Mouse (Mus musculus): ENCODE data around the gene Mfsd6l.

The Mfsd6l gene

GRCm38 (mm10) chr11:68555918-68556584 lies at the start of gene Mfsd6l:
TSS of gene Mfsd6l (plus strand) at chr11:68556186.
- peak; percentile 86 to 91 for DNase-seq

GRCm38 (mm10) chr11:68507246-68507645 lies 48.7 kb upstream of the Mfsd6l start:
- DNase-seq = no peak

- no peak for DNase-seq
Observed at GRCm38 (mm10) chr11:68508619-68509018, 47.4 kb upstream of the Mfsd6l start.

- no peak for DNase-seq
Observed at GRCm38 (mm10) chr11:68509194-68509593, 46.8 kb upstream of the Mfsd6l start.

GRCm38 (mm10) chr11:68513969-68514368 lies 42.0 kb upstream of the Mfsd6l start:
- DNase-seq = no peak

- DNase-seq = no peak
Observed at GRCm38 (mm10) chr11:68519362-68519761, 36.6 kb upstream of the Mfsd6l start.

GRCm38 (mm10) chr11:68519815-68520214 lies 36.2 kb upstream of the Mfsd6l start:
- DNase-seq = no peak

GRCm38 (mm10) chr11:68520439-68520838 lies 35.5 kb upstream of the Mfsd6l start:
- DNase-seq = no peak

- no peak for DNase-seq
Observed at GRCm38 (mm10) chr11:68521352-68521751, 34.6 kb upstream of the Mfsd6l start.

- DNase-seq = no peak
Observed at GRCm38 (mm10) chr11:68526441-68526840, 29.5 kb upstream of the Mfsd6l start.

GRCm38 (mm10) chr11:68531066-68531806 lies 24.8 kb upstream of the Mfsd6l start:
- DNase-seq = peak; percentile 24 to 71

- DNase-seq = no peak
Observed at GRCm38 (mm10) chr11:68531941-68532535, 23.9 kb upstream of the Mfsd6l start.

GRCm38 (mm10) chr11:68532773-68533172 lies 23.2 kb upstream of the Mfsd6l start:
- peak; percentile 46 to 66 for DNase-seq

GRCm38 (mm10) chr11:68533971-68534475 lies 22.0 kb upstream of the Mfsd6l start:
- no peak for DNase-seq

GRCm38 (mm10) chr11:68536026-68536425 lies 20.0 kb upstream of the Mfsd6l start:
- no peak for DNase-seq

GRCm38 (mm10) chr11:68536465-68536864 lies 19.5 kb upstream of the Mfsd6l start:
- no peak for DNase-seq

GRCm38 (mm10) chr11:68539621-68540020 lies 16.4 kb upstream of the Mfsd6l start:
- DNase-seq = no peak

- DNase-seq = peak; percentile 37 to 70
Observed at GRCm38 (mm10) chr11:68544554-68544953, 11.4 kb upstream of the Mfsd6l start.

GRCm38 (mm10) chr11:68545172-68545571 lies 10.8 kb upstream of the Mfsd6l start:
- DNase-seq = no peak

- DNase-seq = no peak
Observed at GRCm38 (mm10) chr11:68545682-68546222, 10.2 kb upstream of the Mfsd6l start.

GRCm38 (mm10) chr11:68547484-68547883 lies 8.5 kb upstream of the Mfsd6l start:
- no peak for DNase-seq

GRCm38 (mm10) chr11:68549597-68549996 lies 6.4 kb upstream of the Mfsd6l start:
- DNase-seq = peak in 1 of 2 experiments; percentile 36

- DNase-seq = no peak
Observed at GRCm38 (mm10) chr11:68550358-68550757, 5.6 kb upstream of the Mfsd6l start.
